Mouse (Mus musculus): ENCODE measurements around the gene Ptpre. TPM values are rescaled to one million over a fixed set of nuclear protein-coding genes. Genes with fewer than 3 reads are reported as not detected.
"Not testable (repeated sequence)": the region's sequence is repeated elsewhere in the genome, so short reads cannot be mapped to it uniquely, and the experiment has no call there.

Gene Ptpre
- polyA plus RNA-seq, 1 experiment = 6.4 TPM

GRCm38 (mm10) chr7:135600076-135600475 lies 62.8 kb downstream of the Ptpre start:
- DNase-seq (ENCODE audit: low read depth, low spot score) = no peak
- WGBS = 79% methylated on average over 3 of the region's 3 CpGs

- DNase-seq (ENCODE audit: low read depth, low spot score) = no peak
- 84% methylated on average over 8 of the region's 8 CpGs for WGBS
These were observed 64.3 kb downstream of the Ptpre start for GRCm38 (mm10) chr7:135601607-135602006.

- 88% methylated on average over 6 of the region's 6 CpGs for WGBS
- no peak for DNase-seq (ENCODE audit: low read depth, low spot score)
These were observed 65.0 kb downstream of the Ptpre start for GRCm38 (mm10) chr7:135602265-135602664.

GRCm38 (mm10) chr7:135602881-135603523 lies 65.7 kb downstream of the Ptpre start:
- 41% methylated on average over 5 of the region's 5 CpGs for WGBS
- DNase-seq (ENCODE audit: low read depth, low spot score) = no peak

- WGBS = 33% methylated on average over 15 of the region's 15 CpGs
- DNase-seq (ENCODE audit: low read depth, low spot score) = no peak
These were observed 67.9 kb downstream of the Ptpre start for GRCm38 (mm10) chr7:135605002-135605803.

GRCm38 (mm10) chr7:135605804-135606072 lies 68.5 kb downstream of the Ptpre start:
- 77% methylated on average over 6 of the region's 6 CpGs for WGBS

GRCm38 (mm10) chr7:135608208-135608607 lies 70.9 kb downstream of the Ptpre start:
- 38% methylated on average over 4 of the region's 4 CpGs for WGBS

More at GRCm38 (mm10) chr7:135605804-135606072, 68.5 kb downstream of the Ptpre start:
- DNase-seq (ENCODE audit: low read depth, low spot score) = no peak

GRCm38 (mm10) chr7:135609028-135609427 lies 71.7 kb downstream of the Ptpre start:
- no peak for DNase-seq (ENCODE audit: low read depth, low spot score)

More at GRCm38 (mm10) chr7:135608208-135608607, 70.9 kb downstream of the Ptpre start:
- no peak for DNase-seq (ENCODE audit: low read depth, low spot score)

GRCm38 (mm10) chr7:135609655-135610054 lies 72.4 kb downstream of the Ptpre start:
- WGBS = 8% methylated on average over 7 of the region's 7 CpGs
- no peak for DNase-seq (ENCODE audit: low read depth, low spot score)

More at GRCm38 (mm10) chr7:135609028-135609427, 71.7 kb downstream of the Ptpre start:
- 15% methylated on average over 3 of the region's 3 CpGs for WGBS

GRCm38 (mm10) chr7:135612276-135612675 lies 75.0 kb downstream of the Ptpre start:
- 94% methylated on average over 16 of the region's 16 CpGs for WGBS
- DNase-seq (ENCODE audit: low read depth, low spot score) = no peak

GRCm38 (mm10) chr7:135612801-135613200 lies 75.5 kb downstream of the Ptpre start:
- DNase-seq (ENCODE audit: low read depth, low spot score) = no peak
- WGBS = 67% methylated on average over 7 of the region's 7 CpGs

- no peak for DNase-seq (ENCODE audit: low read depth, low spot score)
- WGBS = 96% methylated on average over 3 of the region's 3 CpGs
These were observed 76.1 kb downstream of the Ptpre start for GRCm38 (mm10) chr7:135613380-135613779.

- no peak for DNase-seq (ENCODE audit: low read depth, low spot score)
- 85% methylated on average over 8 of the region's 8 CpGs for WGBS
These were observed 77.6 kb downstream of the Ptpre start for GRCm38 (mm10) chr7:135614892-135615291.

GRCm38 (mm10) chr7:135616479-135616878 lies 79.2 kb downstream of the Ptpre start:
- not testable (repeated sequence) for DNase-seq (ENCODE audit: low read depth, low spot score)

GRCm38 (mm10) chr7:135617776-135618175 lies 80.5 kb downstream of the Ptpre start:
- no peak for DNase-seq (ENCODE audit: low read depth, low spot score)
- 83% methylated on average over 11 of the region's 11 CpGs for WGBS

- WGBS = 64% methylated on average over 6 of the region's 6 CpGs
- no peak for DNase-seq (ENCODE audit: low read depth, low spot score)
These were observed 84.4 kb downstream of the Ptpre start for GRCm38 (mm10) chr7:135621649-135622048.

GRCm38 (mm10) chr7:135622241-135622640 lies 85.0 kb downstream of the Ptpre start:
- DNase-seq (ENCODE audit: low read depth, low spot score) = no peak

GRCm38 (mm10) chr7:135624854-135625253 lies 87.6 kb downstream of the Ptpre start:
- 83% methylated on average over 3 of the region's 3 CpGs for WGBS

GRCm38 (mm10) chr7:135628363-135628762 lies 91.1 kb downstream of the Ptpre start:
- no peak for DNase-seq (ENCODE audit: low read depth, low spot score)
- WGBS = 68% methylated on average over 7 of the region's 7 CpGs

More at GRCm38 (mm10) chr7:135624854-135625253, 87.6 kb downstream of the Ptpre start:
- DNase-seq (ENCODE audit: low read depth, low spot score) = no peak

- DNase-seq (ENCODE audit: low read depth, low spot score) = no peak
- 69% methylated on average over 9 of the region's 9 CpGs for WGBS
These were observed 91.7 kb downstream of the Ptpre start for GRCm38 (mm10) chr7:135629019-135629418.
